Mouse (Mus musculus) limb, embryonic 15.5 days (tissue): Measurements from ENCODE around the gene Abtb2. TPM values are rescaled to one million over a fixed set of nuclear protein-coding genes. Genes with fewer than 3 reads are reported as not detected.

ENCODE experiments used
- ATAC-seq: fragments of 200-750 bp; cut with Nextera tagmentation; 2 replicates; pipeline ENCODE4 v1.8.0; 2017; ENCODE audit warnings: low read depth, moderate TSS enrichment; ENCODE audit not compliant: insufficient number of reproducible peaks, low FRiP score, low TSS enrichment
- H3K27ac ChIP-seq: fragments of 300-500 bp; sonication (generic); 2 replicates; pipeline ENCODE4 v1.5.1; 2015; ENCODE audit warnings: moderate library complexity, mild to moderate bottlenecking, inconsistent platforms
- H3K27me3 ChIP-seq: fragments of 300-500 bp; sonication (generic); 2 replicates; pipeline ENCODE4 v1.6.1; 2015; ENCODE audit warnings: inconsistent platforms
- H3K36me3 ChIP-seq: fragments of 300-500 bp; sonication (generic); 2 replicates; pipeline ENCODE4 v1.6.1; 2015; ENCODE audit warnings: inconsistent platforms
- H3K4me1 ChIP-seq: fragments of 300-500 bp; sonication (generic); 2 replicates; pipeline ENCODE4 v1.6.1; 2015; ENCODE audit warnings: inconsistent platforms
- H3K4me2 ChIP-seq: fragments of 300-500 bp; sonication (generic); 2 replicates; pipeline ENCODE4 v1.6.1; 2015; ENCODE audit warnings: mild to moderate bottlenecking, inconsistent platforms
- H3K4me3 ChIP-seq: fragments of 300-500 bp; sonication (generic); 2 replicates; pipeline ENCODE4 v1.5.1; 2015; ENCODE audit warnings: mild to moderate bottlenecking, inconsistent platforms
- H3K9ac ChIP-seq: fragments of 300-500 bp; sonication (generic); 2 replicates; pipeline ENCODE4 v1.6.1; 2015; ENCODE audit warnings: inconsistent platforms
- H3K9me3 ChIP-seq: fragments of 300-500 bp; sonication (generic); 2 replicates; pipeline ENCODE4 v1.6.1; 2016; ENCODE audit warnings: inconsistent platforms
- WGBS: fragments of 180-500 bp; shearing (Covaris S2); methylation state at CpG from one replicate; pipeline ENCODE4 v1.1.7; 2015; 5-methylcytosine and 5-hydroxymethylcytosine counted together
- polyA plus RNA-seq: library from polyadenylated mRNA; unstranded; fragments of >200 nt; fragmentation: Nextera tagmentation; extraction: Ambion mirVana; gene quantifications from 2 replicates; pipeline ENCODE4 v1.2.1, GENCODE M21; 2015

The Abtb2 gene
- polyA plus RNA-seq, 1 experiment from 2014 or later: 16.7 TPM

GRCm38 (mm10) chr2:103627101-103627500 is 61.0 kb downstream of the Abtb2 start:
- Histone ChIP-seq H3K9me3 (no peaks in the 10 kb centered on the region), H3K4me3 (no peak overlapping the region), H3K27ac (no peak overlapping the region), H3K4me1 (peaks cover 14% of the 10 kb centered on the region), H3K9ac (no peak overlapping the region), H3K27me3 (no peaks in the 10 kb centered on the region), H3K36me3 (no peaks in the 10 kb centered on the region), H3K4me2 (no peak overlapping the region)
- ATAC-seq: no peak
- WGBS: 66% methylated on average over 7 of the region's 7 CpGs

DNA sequence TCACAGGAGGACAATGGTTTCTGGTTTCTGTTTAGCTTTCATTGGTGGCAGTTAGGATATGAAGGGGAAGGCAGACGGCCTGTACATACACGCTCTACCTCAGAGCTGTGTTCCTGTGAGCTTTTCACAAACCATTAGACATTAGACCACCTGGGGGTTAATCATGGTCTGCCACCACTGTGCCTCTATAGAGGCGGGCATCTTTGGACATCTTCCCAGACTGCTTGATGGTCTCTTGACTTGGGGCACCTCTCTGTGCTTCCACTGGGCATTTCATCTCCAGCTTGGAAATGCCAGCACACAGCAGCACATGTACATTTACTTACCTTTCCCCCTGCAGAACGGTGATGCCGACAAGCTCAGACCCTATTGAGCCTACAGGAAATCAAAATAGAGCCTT is 63.8 kb downstream of the Abtb2 start:
- no peak for ATAC-seq
- Histone ChIP-seq H3K36me3 (no peaks in the 10 kb centered on the region), H3K9me3 (no peaks in the 10 kb centered on the region), H3K9ac (no peak overlapping the region), H3K27ac (no peak overlapping the region), H3K4me3 (no peak overlapping the region), H3K27me3 (no peaks in the 10 kb centered on the region), H3K4me2 (no peak overlapping the region), H3K4me1 (peaks cover 25% of the 10 kb centered on the region)
- WGBS: 63% methylated on average over 5 of the region's 5 CpGs

GRCm38 (mm10) chr2:103631293-103631717 is 65.2 kb downstream of the Abtb2 start:
- H3K4me1 ChIP-seq: peaks cover 25% of the 10 kb centered on the region
- 27% methylated on average over 7 of the region's 7 CpGs for WGBS
- ATAC-seq: no peak
- no peaks in the 10 kb centered on the region for H3K36me3 ChIP-seq
- no peaks in the 10 kb centered on the region for H3K9me3 ChIP-seq
- no peak overlapping the region for H3K4me3 ChIP-seq
- H3K9ac ChIP-seq: no peak overlapping the region
- no peak overlapping the region for H3K27ac ChIP-seq
- H3K4me2 ChIP-seq: no peak overlapping the region
- no peaks in the 10 kb centered on the region for H3K27me3 ChIP-seq

DNA sequence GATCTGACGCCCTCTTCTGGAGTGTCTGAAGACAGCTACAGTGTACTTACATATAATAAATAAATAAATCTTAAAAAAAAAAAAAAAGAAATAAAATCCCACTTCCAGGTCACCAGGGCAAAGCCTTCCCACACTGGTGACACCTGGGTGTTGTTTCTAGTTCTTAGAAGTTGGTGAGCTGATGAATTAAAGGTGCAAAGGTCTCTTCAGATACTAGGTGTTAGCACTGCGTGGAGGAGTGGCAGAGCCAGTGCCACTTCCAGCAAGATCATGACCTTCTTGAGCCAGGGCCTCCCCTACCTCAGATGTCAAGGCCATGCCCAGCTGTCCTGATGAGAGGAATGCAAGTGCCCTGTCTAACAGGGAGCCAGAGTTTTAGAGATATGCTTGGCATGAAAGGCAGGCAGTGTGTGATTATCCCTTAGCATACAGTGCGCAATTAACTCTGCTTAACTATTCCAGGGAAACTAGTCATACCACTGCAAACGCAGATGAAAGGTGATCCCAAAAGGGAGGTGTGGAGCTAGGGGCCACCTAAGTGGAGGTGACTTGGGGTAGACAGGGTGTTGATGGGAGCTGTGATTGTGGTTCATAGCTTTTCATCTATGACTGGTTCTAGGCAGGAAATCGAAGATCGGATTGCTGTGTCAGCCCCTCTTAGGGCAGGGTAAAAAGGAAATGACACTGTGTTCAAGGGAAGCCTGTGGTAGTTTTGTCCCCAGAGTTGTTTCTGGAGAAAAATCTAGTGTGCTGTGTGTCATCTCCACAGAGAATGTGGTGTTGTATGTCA is 66.2 kb downstream of the Abtb2 start:
- Histone ChIP-seq H3K27ac (peak overlapping the region; percentile 43; the same call in 1 of the 2 replicates), H3K4me2 (no peak overlapping the region), H3K27me3 (no peaks in the 10 kb centered on the region), H3K4me1 (peaks cover 25% of the 10 kb centered on the region), H3K9me3 (no peaks in the 10 kb centered on the region), H3K36me3 (no peaks in the 10 kb centered on the region), H3K4me3 (no peak overlapping the region), H3K9ac (no peak overlapping the region)
- 56% methylated on average over 6 of the region's 6 CpGs for WGBS
- peak; percentile 32; the same call in 1 of the 2 replicates for ATAC-seq

DNA sequence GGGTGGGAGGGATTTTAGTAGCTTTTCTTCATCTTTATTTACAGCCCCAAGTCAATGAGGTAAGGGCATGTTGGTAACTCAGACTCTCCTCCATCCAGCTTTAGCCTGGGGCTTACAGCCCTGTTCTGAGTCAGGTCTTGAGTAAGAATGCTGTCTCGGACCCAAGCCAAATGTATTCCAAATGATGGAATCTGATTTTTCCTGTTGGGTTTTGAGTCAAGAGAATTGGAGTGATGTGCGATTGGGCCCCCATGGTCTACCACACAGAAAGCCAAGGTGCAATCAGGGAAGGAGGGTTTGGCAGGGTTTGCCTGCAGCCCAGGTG is 66.8 kb downstream of the Abtb2 start:
- ATAC-seq: no peak
- Histone ChIP-seq H3K4me1 (peaks cover 25% of the 10 kb centered on the region), H3K9ac (no peak overlapping the region), H3K36me3 (no peaks in the 10 kb centered on the region), H3K4me2 (no peak overlapping the region), H3K9me3 (no peaks in the 10 kb centered on the region), H3K27me3 (no peaks in the 10 kb centered on the region), H3K27ac (0 out of 2 replicates have a peak overlapping the region, but pooled peaks have one; percentile 43), H3K4me3 (no peak overlapping the region)
- WGBS: 65% methylated on average over 2 of the region's 2 CpGs

GRCm38 (mm10) chr2:103635731-103636487 is 69.8 kb downstream of the Abtb2 start:
- no peak for ATAC-seq
- WGBS: 83% methylated on average over 3 of the region's 3 CpGs
- H3K4me1 ChIP-seq: peaks cover 27% of the 10 kb centered on the region

GRCm38 (mm10) chr2:103637385-103637784 is 71.3 kb downstream of the Abtb2 start:
- 57% methylated on average over 1 of the region's 1 CpGs for WGBS
- Histone ChIP-seq H3K9ac (no peak overlapping the region), H3K36me3 (no peaks in the 10 kb centered on the region), H3K4me3 (no peak overlapping the region), H3K4me1 (peaks cover 18% of the 10 kb centered on the region), H3K27ac (no peak overlapping the region), H3K27me3 (no peaks in the 10 kb centered on the region), H3K9me3 (no peaks in the 10 kb centered on the region), H3K4me2 (no peak overlapping the region)
- no peak for ATAC-seq

More at GRCm38 (mm10) chr2:103635731-103636487, 69.8 kb downstream of the Abtb2 start:
- no peaks in the 10 kb centered on the region for H3K27me3 ChIP-seq
- no peak overlapping the region for H3K27ac ChIP-seq
- no peak overlapping the region for H3K4me3 ChIP-seq
- H3K9ac ChIP-seq: no peak overlapping the region
- no peaks in the 10 kb centered on the region for H3K9me3 ChIP-seq
- no peaks in the 10 kb centered on the region for H3K36me3 ChIP-seq
- H3K4me2 ChIP-seq: no peak overlapping the region

- H3K9ac ChIP-seq: no peak overlapping the region
- H3K4me2 ChIP-seq: no peak overlapping the region
- 90% methylated on average over 5 of the region's 5 CpGs for WGBS
- H3K27ac ChIP-seq: no peak overlapping the region
- H3K27me3 ChIP-seq: no peaks in the 10 kb centered on the region
- no peak for ATAC-seq
- H3K9me3 ChIP-seq: no peaks in the 10 kb centered on the region
- peaks cover 13% of the 10 kb centered on the region for H3K4me1 ChIP-seq
- H3K36me3 ChIP-seq: no peaks in the 10 kb centered on the region
- no peak overlapping the region for H3K4me3 ChIP-seq
Measured at GRCm38 (mm10) chr2:103637943-103638342, 71.8 kb downstream of the Abtb2 start.

GRCm38 (mm10) chr2:103639701-103640100 is 73.6 kb downstream of the Abtb2 start:
- peaks cover 24% of the 10 kb centered on the region for H3K4me1 ChIP-seq
- no peak overlapping the region for H3K4me2 ChIP-seq
- H3K27me3 ChIP-seq: no peaks in the 10 kb centered on the region
- no peak for ATAC-seq
- no peaks in the 10 kb centered on the region for H3K9me3 ChIP-seq
- 24% methylated on average over 2 of the region's 2 CpGs for WGBS
- no peaks in the 10 kb centered on the region for H3K36me3 ChIP-seq
- no peak overlapping the region for H3K4me3 ChIP-seq
- H3K9ac ChIP-seq: no peak overlapping the region
- no peak overlapping the region for H3K27ac ChIP-seq

- no peak for ATAC-seq
- H3K4me2 ChIP-seq: no peak overlapping the region
- no peaks in the 10 kb centered on the region for H3K27me3 ChIP-seq
- H3K4me1 ChIP-seq: peaks cover 25% of the 10 kb centered on the region
- H3K9me3 ChIP-seq: no peaks in the 10 kb centered on the region
- H3K36me3 ChIP-seq: no peaks in the 10 kb centered on the region
- H3K4me3 ChIP-seq: no peak overlapping the region
- no peak overlapping the region for H3K9ac ChIP-seq
- 56% methylated on average over 2 of the region's 2 CpGs for WGBS
- no peak overlapping the region for H3K27ac ChIP-seq
Measured at GRCm38 (mm10) chr2:103640861-103641260, 74.8 kb downstream of the Abtb2 start.

- Histone ChIP-seq H3K27me3 (no peaks in the 10 kb centered on the region), H3K4me2 (no peak overlapping the region), H3K4me1 (peaks cover 27% of the 10 kb centered on the region), H3K4me3 (no peak overlapping the region), H3K27ac (no peak overlapping the region), H3K9ac (no peak overlapping the region), H3K36me3 (no peaks in the 10 kb centered on the region), H3K9me3 (no peaks in the 10 kb centered on the region)
- WGBS: 48% methylated on average over 4 of the region's 4 CpGs
- no peak for ATAC-seq
Measured at GRCm38 (mm10) chr2:103643584-103644211, 77.6 kb downstream of the Abtb2 start.

DNA sequence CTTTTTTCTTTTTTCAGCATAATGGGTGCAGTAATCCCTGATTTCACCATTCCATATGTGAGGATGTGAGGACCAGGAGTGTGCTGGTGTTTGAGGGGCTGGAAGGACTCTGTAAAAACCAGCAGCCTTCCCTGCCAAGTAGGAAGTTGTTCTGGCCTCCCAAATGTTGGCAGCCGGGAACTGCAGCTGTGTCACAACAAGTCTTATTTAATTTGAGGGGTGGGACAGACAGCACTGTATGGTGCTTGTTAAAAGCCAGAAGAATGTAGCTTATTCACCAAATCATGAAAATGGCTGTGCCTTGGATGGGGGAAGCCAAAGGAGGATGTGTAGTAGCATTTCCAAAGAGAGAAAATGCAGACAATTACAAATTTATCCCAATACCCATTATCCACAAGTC is 78.3 kb downstream of the Abtb2 start:
- H3K4me1 ChIP-seq: peaks cover 27% of the 10 kb centered on the region
- no peak for ATAC-seq
- H3K4me3 ChIP-seq: no peak overlapping the region
- H3K36me3 ChIP-seq: no peaks in the 10 kb centered on the region
- 5% methylated on average over 1 of the region's 1 CpGs for WGBS
- H3K27me3 ChIP-seq: no peaks in the 10 kb centered on the region
- H3K9me3 ChIP-seq: no peaks in the 10 kb centered on the region
- no peak overlapping the region for H3K27ac ChIP-seq
- no peak overlapping the region for H3K4me2 ChIP-seq
- no peak overlapping the region for H3K9ac ChIP-seq
